Mouse (Mus musculus): ENCODE results near the gene D630045J12Rik.

DNA sequence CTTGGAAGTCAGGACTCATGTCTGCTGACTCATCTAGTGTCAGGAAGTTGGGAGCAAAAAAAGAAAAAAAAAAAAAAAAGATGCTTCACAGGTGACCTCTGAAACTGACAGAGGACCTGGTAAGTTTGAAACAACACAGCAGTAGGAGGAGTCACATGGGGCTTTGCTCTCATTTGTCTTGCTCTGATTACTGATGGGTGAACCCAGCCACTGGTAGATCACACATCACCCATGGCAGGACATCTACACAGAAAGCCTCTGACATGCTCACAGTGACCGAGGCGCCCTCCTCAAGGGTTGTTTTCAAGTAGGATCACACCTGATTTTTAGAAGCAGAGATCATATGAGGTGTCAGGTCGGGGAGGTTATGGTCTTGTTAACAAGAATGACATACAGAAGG is 128.3 kb downstream of the D630045J12Rik start:
- TF ChIP-seq CTCF (IDR thresholded peaks at IDR 0.05; ENCODE audit: extremely low read depth, insufficient read length, insufficient replicate concordance, low read depth, low read length) (no peak), POLR2A (IDR thresholded peaks at IDR 0.05; ENCODE audit: low read depth, low read length) (no peak)

Measured in small intestine, adult 2 months (tissue).